Mouse (Mus musculus): ENCODE data around the gene Hnrnpc.

GRCm38 (mm10) chr14:52118823-52119608 is 15.2 kb upstream of the Hnrnpc start:
- TF ChIP-seq CTCF (conservative IDR thresholded peaks at IDR 0.05; ENCODE audit: insufficient read depth, insufficient read length, low read depth, low read length) (no peak), POLR2A (IDR thresholded peaks at IDR 0.05; ENCODE audit: low read depth, low read length) (no peak)
